In genomic region chr7:16001691-16002090, GRCm38 (mm10) we compare ENCODE assay signal across 18 mouse cellular contexts. TPM values are rescaled to one million over a fixed set of nuclear protein-coding genes. Genes with fewer than 3 reads are reported as not detected.
DNase-seq lines count a peak whose midpoint lies in the region; ATAC-seq lines count a peak whose summit lies in the region.
"Had no signal": no experiment of that assay in that cellular context is flagged by ENCODE, and none has a peak within 500 bp of the region (broad histone marks: within the 10 kb centered on the region; RNA-seq: fewer than 3 reads in every experiment).

No protein-coding gene starts in this region.

- peaks cover 7% of the 10 kb centered on the region for H3K36me3 ChIP-seq in heart, embryonic 16.5 days (ENCODE audit: control insufficient read depth, insufficient read depth)

- H3K4me1 ChIP-seq in heart, embryonic 16.5 days (ENCODE audit: control insufficient read depth, insufficient read depth, low read length) = peaks cover 31% of the 10 kb centered on the region
- H3K4me1 ChIP-seq: embryonic facial prominence, embryonic 12.5 days had no signal

- WGBS in heart, embryonic 16.5 days = 85% methylated on average over 1 of the region's 1 CpGs

- H3K27ac ChIP-seq in heart, embryonic 16.5 days (ENCODE audit: low read length) = peak overlapping the region; percentile 86
- H3K27ac ChIP-seq: embryonic facial prominence, embryonic 12.5 days; forebrain, embryonic 13.5 days; kidney, embryonic 15.5 days; midbrain, embryonic 13.5 days; neural tube, embryonic 12.5 days had no signal

- peak overlapping the region; percentile 56; the same call in 1 of the 2 replicates for H3K9ac ChIP-seq in heart, embryonic 16.5 days (ENCODE audit: low read length)
- H3K9ac ChIP-seq: embryonic facial prominence, embryonic 12.5 days; forebrain, embryonic 13.5 days; heart, embryonic 13.5 days; kidney, embryonic 15.5 days; midbrain, embryonic 13.5 days; neural tube, embryonic 12.5 days had no signal

- ATAC-seq in heart, embryonic 16.5 days (replicated peaks; ENCODE audit: extremely low read depth, insufficient read depth, low FRiP score) = no peak; the same call in 1 of the 2 replicates
- ATAC-seq in megakaryocyte, adult 5-6 weeks (ENCODE audit: poor library complexity, severe bottlenecking) = peak; percentile 48
- ATAC-seq: forebrain, embryonic 13.5 days; midbrain, embryonic 13.5 days; Patski had no signal

- H3K4me3 ChIP-seq in heart, embryonic 16.5 days (ENCODE audit: low read length) = no peak overlapping the region
- H3K4me3 ChIP-seq: embryonic facial prominence, embryonic 12.5 days; forebrain, embryonic 13.5 days; heart, embryonic 13.5 days; kidney, embryonic 15.5 days; midbrain, embryonic 13.5 days; neural tube, embryonic 12.5 days had no signal

- H3K4me2 ChIP-seq in heart, embryonic 16.5 days (ENCODE audit: low read depth, low read length) = peak overlapping the region; percentile 17; the same call in 1 of the 2 replicates
- H3K4me2 ChIP-seq: embryonic facial prominence, embryonic 12.5 days; forebrain, embryonic 13.5 days; heart, embryonic 13.5 days; kidney, embryonic 15.5 days; midbrain, embryonic 13.5 days; neural tube, embryonic 12.5 days had no signal

- H3K27me3 ChIP-seq in heart, embryonic 16.5 days (ENCODE audit: control insufficient read depth, insufficient read depth, low read length) = no peaks in the 10 kb centered on the region
- H3K27me3 ChIP-seq: embryonic facial prominence, embryonic 12.5 days; forebrain, embryonic 13.5 days; heart, embryonic 13.5 days; kidney, embryonic 15.5 days; midbrain, embryonic 13.5 days; neural tube, embryonic 12.5 days; Patski had no signal

- DNase-seq in heart, postnatal 4 days = no peak
- DNase-seq in CD4-positive, CD25-positive, alpha-beta regulatory T cell, adult 2 months (ENCODE audit: low read depth, low spot score) = peak; percentile 50
- peak; percentile 71 for DNase-seq in T-cell, adult 2 months (ENCODE audit: low spot score)
- DNase-seq in kidney, postnatal 36 days = no peak
- DNase-seq in ovary, adult 18-20 months (ENCODE audit: low spot score) = no peak
- no peak for DNase-seq in urinary bladder, postnatal 36 days (ENCODE audit: low spot score in 2 of 2)

- H3K9me3 ChIP-seq in heart, embryonic 16.5 days (replicated peaks; ENCODE audit: control insufficient read depth, low read length) = no peaks in the 10 kb centered on the region
- H3K9me3 ChIP-seq: embryonic facial prominence, embryonic 12.5 days; forebrain, embryonic 13.5 days; heart, embryonic 13.5 days; kidney, embryonic 15.5 days; midbrain, embryonic 13.5 days; neural tube, embryonic 12.5 days had no signal

RNA-seq across cellular contexts. Expression of gene Ehd2, which starts 34.3 kb away (rescaled TPM):
- polyA plus RNA-seq in heart, embryonic 16.5 days (2015; fragmentation: Nextera tagmentation; extraction: Ambion mirVana) = 61.8 and 66.7 TPM in 2 replicates
- total RNA-seq in heart, postnatal 4 days (2021) = 100 to 1,000 TPM; 193 to 197 TPM
- 0.04 TPM in 1 of 2 replicates, not detected in the other for total RNA-seq in megakaryocyte, adult 5-6 weeks (2015)
- 0.07 and 0.16 TPM in 2 replicates for total RNA-seq in megakaryocyte, adult 5-6 weeks (2017)

RNA-seq across cellular contexts. Expression of gene Bicra, which starts 46.0 kb away (rescaled TPM):
- 4.7 and 4.8 TPM in 2 replicates for polyA plus RNA-seq in heart, embryonic 16.5 days (2015; fragmentation: Nextera tagmentation; extraction: Ambion mirVana)
- 1 to 10 TPM; 7.6 to 7.8 TPM for total RNA-seq in heart, postnatal 4 days (2021)
- 19.5 and 28.6 TPM in 2 replicates for total RNA-seq in megakaryocyte, adult 5-6 weeks (2015)
- total RNA-seq in megakaryocyte, adult 5-6 weeks (2017) = 1.9 and 2.8 TPM in 2 replicates

RNA-seq across cellular contexts. Expression of gene Nop53, which starts 55.8 kb away (rescaled TPM):
- 128 and 154 TPM in 2 replicates for polyA plus RNA-seq in heart, embryonic 16.5 days (2015; fragmentation: Nextera tagmentation; extraction: Ambion mirVana)
- total RNA-seq in heart, postnatal 4 days (2021) = 100 to 1,000 TPM; 139 to 142 TPM
- total RNA-seq in megakaryocyte, adult 5-6 weeks (2015) = 80.2 and 90.4 TPM in 2 replicates
- total RNA-seq in megakaryocyte, adult 5-6 weeks (2017) = 293 and 315 TPM in 2 replicates

RNA-seq across cellular contexts. Expression of gene Zfp541, which starts 59.9 kb away (rescaled TPM):
- polyA plus RNA-seq in heart, embryonic 16.5 days (2015; fragmentation: Nextera tagmentation; extraction: Ambion mirVana) = 0.05 TPM in 1 of 2 replicates, not detected in the other
- not detected for total RNA-seq in heart, postnatal 4 days (2021)
- total RNA-seq in megakaryocyte, adult 5-6 weeks (2015) = 0.16 and 0.27 TPM in 2 replicates
- total RNA-seq in megakaryocyte, adult 5-6 weeks (2017) = 0.53 TPM in 1 of 2 replicates, not detected in the other
- total RNA-seq: adrenal gland, adult 18-20 months; gastrocnemius, postnatal 10 days had no signal
- polyA plus RNA-seq: forebrain, embryonic 13.5 days; kidney, embryonic 15.5 days; liver, embryonic 16.5 days; midbrain, embryonic 13.5 days had no signal

Comparison
In these comparisons a context has a peak if more than half of its experiments do, and no peak if none do; other contexts are left out.
1. DNase-seq: peak in CD4-positive, CD25-positive, alpha-beta regulatory T cell, adult 2 months (single experiment) and T-cell, adult 2 months (single experiment); none in heart, postnatal 4 days (single experiment), kidney, postnatal 36 days (0 of 2), ovary, adult 18-20 months (single experiment) and urinary bladder, postnatal 36 days (0 of 2).
2. RNA of gene Ehd2, which starts 34.3 kb away (total RNA-seq): 193 to 197 TPM in heart, postnatal 4 days; 0.04 to 0.16 TPM in megakaryocyte, adult 5-6 weeks; every median in the first group is over 100 times any median in the second.